Mouse (Mus musculus): ENCODE measurements around the gene Vcl. TPM values are rescaled to one million over a fixed set of nuclear protein-coding genes. Genes with fewer than 3 reads are reported as not detected.

The Vcl gene
- total and polyA plus RNA-seq, 3 experiments: 2.1 to 4.6 (median 4.5) TPM

DNA sequence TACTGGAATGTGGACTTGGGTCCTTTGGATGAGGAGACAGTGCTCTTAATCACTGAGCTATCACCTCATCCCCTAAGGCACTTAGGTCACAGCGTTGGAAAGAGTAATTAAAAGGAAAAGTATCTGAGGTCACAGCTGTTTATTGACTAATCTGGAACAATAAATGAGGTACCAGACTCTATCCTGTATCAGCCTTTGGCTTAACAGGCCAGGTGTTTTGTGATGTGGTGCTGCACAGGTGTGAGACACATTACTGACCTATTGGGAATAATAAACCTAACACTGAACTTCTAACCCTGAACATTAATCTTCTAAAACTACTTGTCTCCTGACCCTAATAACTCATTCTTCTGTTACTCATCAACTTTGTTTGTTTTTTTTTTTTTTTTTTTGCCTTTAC, 33.3 kb downstream of the Vcl start:
- no peak overlapping the region for H3K4me2 ChIP-seq (ENCODE audit: insufficient read depth, low read depth, poor library complexity, severe bottlenecking)
- H3K4me3 ChIP-seq (replicated peaks in 1 of 3; ENCODE audit: low read depth in 2 of 3, low read length in 2 of 3, poor library complexity in 1 of 3): no peak overlapping the region
- dilution Hi-C loops (cut with MboI; ENCODE audit: extremely low pct_ligation_motif_present, extremely low pct_unique_long_range_greater_than_20kb, low sequenced_read_pairs): no loop called here
- no peaks in the 10 kb centered on the region for H3K79me2 ChIP-seq (replicated peaks; ENCODE audit: control insufficient read depth, extremely low read depth, insufficient read depth, poor library complexity, severe bottlenecking)
- H3K27me3 ChIP-seq (replicated peaks): no peaks in the 10 kb centered on the region
- no peaks in the 10 kb centered on the region for H3K36me3 ChIP-seq (replicated peaks in 1 of 2; ENCODE audit: control insufficient read depth in 1 of 2, insufficient read depth in 1 of 2, low read length in 1 of 2)
- in situ Hi-C loops (cut with MboI; ENCODE audit: low pct_ligation_motif_present, low pct_unique_long_range_greater_than_20kb, low sequenced_read_pairs): no loop called here
- no peak overlapping the region for H3K27ac ChIP-seq (ENCODE audit: insufficient read depth, low read depth)
- H3K9me3 ChIP-seq (replicated peaks; ENCODE audit: low read length): no peaks in the 10 kb centered on the region
- DNase-seq (ENCODE audit: extremely low read depth): no peak
- peaks cover 2 to 15% of the 10 kb centered on the region in 2 experiments; a peak in 3 of 4 replicates for H3K4me1 ChIP-seq (ENCODE audit: control insufficient read depth in 1 of 2, insufficient read depth in 2 of 2)
- TF ChIP-seq USF2 (conservative IDR thresholded peaks at IDR 0.05; ENCODE audit: low read depth, low read length) (no peak), CTCF (conservative IDR thresholded peaks at IDR 0.05 in 1 of 2, IDR thresholded peaks at IDR 0.05 in 1 of 2; ENCODE audit: low read depth in 2 of 2, low read length in 2 of 2) (no peak), HCFC1 (IDR thresholded peaks at IDR 0.05; ENCODE audit: low read depth, low read length) (no peak), ZNF384 (IDR thresholded peaks at IDR 0.05; ENCODE audit: low read depth, low read length) (no peak), IRF4 (IDR thresholded peaks at IDR 0.05; ENCODE audit: low read depth, low read length) (no peak), ETS1 (conservative IDR thresholded peaks at IDR 0.05; ENCODE audit: low read depth, low read length) (no peak), CHD2 (IDR thresholded peaks at IDR 0.05; ENCODE audit: low read length) (no peak), UBTF (IDR thresholded peaks at IDR 0.05; ENCODE audit: low read depth, low read length) (no peak)
- H3K9ac ChIP-seq (ENCODE audit: insufficient read depth, low read depth): no peak overlapping the region

- no peak overlapping the region for H3K9ac ChIP-seq (ENCODE audit: insufficient read depth, low read depth)
- dilution Hi-C loops (cut with MboI; ENCODE audit: extremely low pct_ligation_motif_present, extremely low pct_unique_long_range_greater_than_20kb, low sequenced_read_pairs) (no loop called here), in situ Hi-C loops (cut with MboI; ENCODE audit: low pct_ligation_motif_present, low pct_unique_long_range_greater_than_20kb, low sequenced_read_pairs) (no loop called here)
- H3K36me3 ChIP-seq (replicated peaks in 1 of 2; ENCODE audit: control insufficient read depth in 1 of 2, insufficient read depth in 1 of 2, low read length in 1 of 2): no peaks in the 10 kb centered on the region
- peaks cover 2 to 15% of the 10 kb centered on the region in 2 experiments; a peak in 3 of 4 replicates for H3K4me1 ChIP-seq (ENCODE audit: control insufficient read depth in 1 of 2, insufficient read depth in 2 of 2)
- no peak for DNase-seq (ENCODE audit: extremely low read depth)
- H3K27me3 ChIP-seq (replicated peaks): no peaks in the 10 kb centered on the region
- no peak overlapping the region for H3K4me2 ChIP-seq (ENCODE audit: insufficient read depth, low read depth, poor library complexity, severe bottlenecking)
- no peak overlapping the region for H3K4me3 ChIP-seq (replicated peaks in 1 of 3; ENCODE audit: low read depth in 2 of 3, low read length in 2 of 3, poor library complexity in 1 of 3)
- H3K79me2 ChIP-seq (replicated peaks; ENCODE audit: control insufficient read depth, extremely low read depth, insufficient read depth, poor library complexity, severe bottlenecking): no peaks in the 10 kb centered on the region
- no peak overlapping the region for H3K27ac ChIP-seq (ENCODE audit: insufficient read depth, low read depth)
- no peaks in the 10 kb centered on the region for H3K9me3 ChIP-seq (replicated peaks; ENCODE audit: low read length)
- TF ChIP-seq GABPA (IDR thresholded peaks at IDR 0.05; ENCODE audit: insufficient replicate concordance, low read depth, low read length): no peak
- no peak for TF ChIP-seq MYC (IDR thresholded peaks at IDR 0.05; ENCODE audit: low read depth, low read length)
- no peak for TF ChIP-seq EP300 (IDR thresholded peaks at IDR 0.05; ENCODE audit: low read length)
- TF ChIP-seq BHLHE40 (IDR thresholded peaks at IDR 0.05; ENCODE audit: low read depth, low read length): no peak
- no peak for TF ChIP-seq USF2 (conservative IDR thresholded peaks at IDR 0.05; ENCODE audit: low read depth, low read length)
- no peak for TF ChIP-seq USF1 (IDR thresholded peaks at IDR 0.05; ENCODE audit: low read depth, low read length)
- TF ChIP-seq UBTF (IDR thresholded peaks at IDR 0.05; ENCODE audit: low read depth, low read length): no peak
- no peak for TF ChIP-seq HCFC1 (IDR thresholded peaks at IDR 0.05; ENCODE audit: low read depth, low read length)
- TF ChIP-seq SMC3 (IDR thresholded peaks at IDR 0.05; ENCODE audit: low read depth, low read length): no peak
- TF ChIP-seq ZNF384 (IDR thresholded peaks at IDR 0.05; ENCODE audit: low read depth, low read length): no peak
- no peak for TF ChIP-seq JUND (conservative IDR thresholded peaks at IDR 0.05; ENCODE audit: low read depth, low read length)
- no peak for TF ChIP-seq ELF1 (IDR thresholded peaks at IDR 0.05; ENCODE audit: low read depth, low read length)
- TF ChIP-seq KAT2A (IDR thresholded peaks at IDR 0.05; ENCODE audit: insufficient replicate concordance, low read length): no peak
- no peak for TF ChIP-seq MAX (IDR thresholded peaks at IDR 0.05; ENCODE audit: low read length)
- TF ChIP-seq TCF12 (IDR thresholded peaks at IDR 0.05; ENCODE audit: low read depth, low read length): no peak
These were observed 33.7 kb downstream of the Vcl start for GRCm38 (mm10) chr14:20962906-20963305.

All from CH12.LX (cell line).